Mouse (Mus musculus) embryonic facial prominence, embryonic 14.5 days (tissue): ENCODE results near the gene Nrip1. TPM values are rescaled to one million over a fixed set of nuclear protein-coding genes. Genes with fewer than 3 reads are reported as not detected.

Source experiments
- ATAC-seq: fragments of 200-750 bp; cut with Nextera tagmentation; 2 replicates; pipeline ENCODE4 v1.8.0; 2017; ENCODE audit warnings: low read depth, moderate number of reproducible peaks, moderate TSS enrichment
- DNase-seq: peaks from one replicate; pipeline ENCODE4 v3.0.0-alpha.2; 2015; ENCODE audit warnings: low spot score
- H3K27ac ChIP-seq: fragments of 300-500 bp; sonication (generic); replicated peaks from 2 replicates; pipeline ENCODE4 v1.5.1; 2014; ENCODE audit warnings: low read depth, mild to moderate bottlenecking, low read length, moderate library complexity
- H3K27me3 ChIP-seq: fragments of 300-500 bp; sonication (generic); replicated peaks from 2 replicates; pipeline ENCODE4 v1.6.1; 2014; ENCODE audit warnings: low read length; ENCODE audit not compliant: control insufficient read depth, insufficient read depth
- H3K36me3 ChIP-seq: fragments of 300-500 bp; sonication (generic); 2 replicates; pipeline ENCODE4 v1.6.1; 2014; ENCODE audit warnings: low read length, mixed read lengths; ENCODE audit not compliant: control insufficient read depth, insufficient read depth
- H3K4me1 ChIP-seq: fragments of 300-500 bp; sonication (generic); 2 replicates; pipeline ENCODE4 v1.6.1; 2014; ENCODE audit warnings: antibody characterized with exemption, low read length; ENCODE audit not compliant: control insufficient read depth, insufficient read depth
- H3K4me2 ChIP-seq: fragments of 300-500 bp; sonication (generic); 2 replicates; pipeline ENCODE4 v1.6.1; 2014; ENCODE audit warnings: low read depth, mild to moderate bottlenecking, low read length, moderate library complexity, mixed read lengths
- H3K4me3 ChIP-seq: fragments of 300-500 bp; sonication (generic); 2 replicates; pipeline ENCODE4 v1.5.1; 2014; ENCODE audit warnings: low read depth, mild to moderate bottlenecking, low read length
- H3K9ac ChIP-seq: fragments of 300-500 bp; sonication (generic); 2 replicates; pipeline ENCODE4 v1.6.1; 2014; ENCODE audit warnings: low read depth, mild to moderate bottlenecking, low read length, moderate library complexity, mixed read lengths
- H3K9me3 ChIP-seq: fragments of 300-500 bp; sonication (generic); 2 replicates; pipeline ENCODE4 v1.6.1; 2016; ENCODE audit warnings: low read length; ENCODE audit not compliant: control insufficient read depth
- WGBS: fragments of 180-500 bp; shearing (Covaris S2); extraction: QIAGEN DNeasy Blood & Tissue Kit; methylation state at CpG from one replicate; pipeline ENCODE4 v1.1.7; 2014; 5-methylcytosine and 5-hydroxymethylcytosine counted together
- polyA plus RNA-seq: library from polyadenylated mRNA; unstranded; fragments of >200 nt; fragmentation: Nextera tagmentation; extraction: Ambion mirVana; gene quantifications from 2 replicates; pipeline ENCODE4 v1.2.1, GENCODE M21; 2014

The Nrip1 gene
- polyA plus RNA-seq, 1 experiment from 2014 or later: 35.5 TPM

- no peaks in the 10 kb centered on the region for H3K4me1 ChIP-seq
- no peak overlapping the region for H3K4me3 ChIP-seq
- no peak overlapping the region for H3K9ac ChIP-seq
- no peaks in the 10 kb centered on the region for H3K9me3 ChIP-seq
- H3K27ac ChIP-seq: no peak overlapping the region
- WGBS: 51% methylated on average over 6 of the region's 6 CpGs
- H3K4me2 ChIP-seq: no peak overlapping the region
- ATAC-seq (no peak; the same call in 1 of the 2 replicates), DNase-seq (peak; percentile 67)
- H3K27me3 ChIP-seq: no peaks in the 10 kb centered on the region
- H3K36me3 ChIP-seq: no peaks in the 10 kb centered on the region
Measured at GRCm38 (mm10) chr16:76260296-76260695, 113.3 kb downstream of the Nrip1 start.

DNA sequence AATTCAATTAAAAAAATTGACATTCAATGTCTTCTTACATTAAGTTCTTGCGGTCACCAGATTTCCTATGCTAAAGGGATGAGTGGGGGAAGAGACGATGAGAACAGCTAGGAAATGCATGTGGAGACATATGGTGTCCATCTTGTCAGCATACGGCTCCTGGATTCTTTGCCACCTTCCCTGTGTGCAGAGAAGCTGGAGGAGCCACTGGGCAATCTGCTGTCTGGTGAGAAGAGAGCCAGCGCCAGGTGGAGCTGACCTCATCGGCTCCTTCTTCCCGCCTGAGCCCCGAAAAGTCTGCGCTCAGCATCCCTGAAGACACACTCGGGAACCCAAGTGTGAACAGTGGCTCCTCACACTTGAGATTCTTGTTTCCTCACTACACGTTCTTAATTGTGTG, 121.8 kb downstream of the Nrip1 start:
- ATAC-seq (no peak), DNase-seq (no peak)
- WGBS: 75% methylated on average over 10 of the region's 10 CpGs
- H3K4me3 ChIP-seq: no peak overlapping the region
- no peaks in the 10 kb centered on the region for H3K36me3 ChIP-seq
- H3K9me3 ChIP-seq: no peaks in the 10 kb centered on the region
- H3K27ac ChIP-seq: no peak overlapping the region
- H3K4me1 ChIP-seq: no peaks in the 10 kb centered on the region
- H3K9ac ChIP-seq: no peak overlapping the region
- H3K27me3 ChIP-seq: no peaks in the 10 kb centered on the region
- H3K4me2 ChIP-seq: no peak overlapping the region

DNA sequence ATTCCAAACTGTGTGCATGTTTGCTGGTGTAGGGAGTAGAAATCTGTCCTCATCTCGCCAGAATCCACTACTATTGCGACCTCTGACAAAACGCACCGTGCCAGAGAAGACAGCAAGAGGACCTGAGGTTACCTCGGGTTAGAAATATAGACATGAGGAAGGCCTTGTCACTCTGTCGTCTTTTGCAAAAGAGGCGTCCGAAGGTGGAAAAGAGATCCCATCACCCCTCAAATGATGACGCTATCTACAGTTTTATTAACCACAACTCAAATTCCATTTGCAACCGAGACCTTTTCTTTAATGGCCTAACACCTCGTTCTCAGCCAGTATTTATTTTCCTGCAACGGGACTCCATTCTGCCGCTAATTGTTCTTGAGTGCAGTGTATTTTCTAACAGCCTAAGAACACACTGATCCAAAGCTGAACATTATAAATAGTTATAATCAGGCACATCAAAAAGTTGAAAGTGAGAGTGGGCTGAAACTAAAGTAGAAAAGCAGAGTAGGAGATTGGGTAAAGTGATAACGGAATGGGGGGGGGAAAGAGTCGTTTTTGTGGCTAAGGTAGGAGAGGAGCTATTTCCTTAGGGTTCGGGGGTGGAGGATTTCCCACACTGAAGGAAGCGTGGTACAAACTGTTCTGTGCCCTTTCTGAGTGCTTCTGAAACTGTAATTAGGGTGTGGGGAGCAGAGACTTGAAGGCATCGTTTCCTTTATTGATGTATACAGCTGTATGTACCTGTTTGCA, 124.1 kb downstream of the Nrip1 start:
- H3K4me3 ChIP-seq: no peak overlapping the region
- H3K4me1 ChIP-seq: no peaks in the 10 kb centered on the region
- DNase-seq (no peak), ATAC-seq (no peak)
- no peaks in the 10 kb centered on the region for H3K9me3 ChIP-seq
- 79% methylated on average over 18 of the region's 18 CpGs for WGBS
- H3K27me3 ChIP-seq: no peaks in the 10 kb centered on the region
- H3K36me3 ChIP-seq: no peaks in the 10 kb centered on the region
- H3K9ac ChIP-seq: no peak overlapping the region
- no peak overlapping the region for H3K27ac ChIP-seq
- no peak overlapping the region for H3K4me2 ChIP-seq

- Histone ChIP-seq H3K4me2 (no peak overlapping the region), H3K36me3 (no peaks in the 10 kb centered on the region), H3K27me3 (no peaks in the 10 kb centered on the region), H3K4me1 (no peaks in the 10 kb centered on the region), H3K27ac (no peak overlapping the region), H3K9ac (no peak overlapping the region), H3K9me3 (no peaks in the 10 kb centered on the region), H3K4me3 (no peak overlapping the region)
- no peak for DNase-seq
- ATAC-seq: no peak
- 78% methylated on average over 2 of the region's 2 CpGs for WGBS
Measured at GRCm38 (mm10) chr16:76242850-76243249, 130.8 kb downstream of the Nrip1 start.

DNA sequence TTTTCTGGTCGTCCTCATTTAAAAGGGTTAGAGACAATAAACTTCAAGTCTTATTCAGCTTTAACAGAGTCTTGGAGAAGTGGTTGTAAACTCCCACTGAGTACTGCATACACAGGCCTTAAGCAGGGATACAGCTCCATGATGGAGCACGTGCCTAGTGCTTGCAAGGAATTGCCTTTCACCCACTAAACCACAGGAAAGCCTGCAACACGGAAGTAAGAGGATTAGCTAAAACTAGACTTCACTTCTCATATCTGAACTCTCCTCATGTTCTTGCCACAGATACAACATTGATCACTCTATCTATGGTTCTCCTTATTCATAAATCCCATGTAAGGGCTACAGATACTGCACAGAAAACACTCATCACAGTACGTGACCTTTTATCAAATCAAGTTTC, 132.4 kb downstream of the Nrip1 start:
- no peak overlapping the region for H3K4me3 ChIP-seq
- no peaks in the 10 kb centered on the region for H3K4me1 ChIP-seq
- H3K27me3 ChIP-seq: no peaks in the 10 kb centered on the region
- ATAC-seq (no peak), DNase-seq (no peak)
- H3K27ac ChIP-seq: no peak overlapping the region
- no peaks in the 10 kb centered on the region for H3K9me3 ChIP-seq
- no peak overlapping the region for H3K4me2 ChIP-seq
- H3K9ac ChIP-seq: no peak overlapping the region
- no peaks in the 10 kb centered on the region for H3K36me3 ChIP-seq
- 82% methylated on average over 4 of the region's 4 CpGs for WGBS

GRCm38 (mm10) chr16:76239353-76239752, 134.3 kb downstream of the Nrip1 start:
- Histone ChIP-seq H3K36me3 (no peaks in the 10 kb centered on the region), H3K4me1 (no peaks in the 10 kb centered on the region), H3K9me3 (no peaks in the 10 kb centered on the region), H3K27ac (no peak overlapping the region), H3K4me2 (no peak overlapping the region), H3K27me3 (no peaks in the 10 kb centered on the region), H3K9ac (no peak overlapping the region), H3K4me3 (no peak overlapping the region)
- DNase-seq (no peak), ATAC-seq (no peak)
- WGBS: 43% methylated on average over 8 of the region's 8 CpGs

GRCm38 (mm10) chr16:76238784-76239183, 134.8 kb downstream of the Nrip1 start:
- DNase-seq (no peak), ATAC-seq (no peak)
- H3K4me3 ChIP-seq: no peak overlapping the region
- H3K27me3 ChIP-seq: no peaks in the 10 kb centered on the region
- no peak overlapping the region for H3K27ac ChIP-seq
- no peaks in the 10 kb centered on the region for H3K4me1 ChIP-seq
- no peaks in the 10 kb centered on the region for H3K9me3 ChIP-seq
- H3K36me3 ChIP-seq: no peaks in the 10 kb centered on the region
- H3K9ac ChIP-seq: no peak overlapping the region
- no peak overlapping the region for H3K4me2 ChIP-seq
- WGBS: 79% methylated on average over 4 of the region's 4 CpGs
